Mouse (Mus musculus): Measurements from ENCODE around the gene Gm10352. TPM values are rescaled to one million over a fixed set of nuclear protein-coding genes. Genes with fewer than 3 reads are reported as not detected.
"Not testable (repeated sequence)": the region's sequence is repeated elsewhere in the genome, so short reads cannot be mapped to it uniquely, and the experiment has no call there.

Gene Gm10352
- polyA plus RNA-seq (2017; shearing (Covaris generic)), result not detected

DNA sequence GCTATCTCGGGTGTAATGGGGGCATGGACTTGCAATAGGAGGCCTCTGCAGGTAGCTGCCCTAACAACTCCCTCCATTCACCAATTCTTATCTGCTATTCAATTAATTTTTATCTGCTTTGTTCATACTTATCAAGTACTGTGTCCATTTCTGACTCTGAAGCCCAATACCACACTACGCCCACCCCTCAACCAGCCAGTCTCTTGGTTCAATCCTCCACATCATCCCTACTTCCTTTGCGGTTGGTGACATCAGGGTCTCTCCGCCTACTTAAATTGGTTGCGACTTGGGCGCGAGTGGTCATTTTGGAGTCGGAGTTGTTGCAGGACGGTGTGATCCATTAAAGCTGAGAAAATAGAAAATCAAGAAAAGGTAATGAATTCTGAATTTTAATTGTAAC is at the start of gene Gm10352:
Gm10352 (plus strand) TSS at position 301 of the 400 bp plus-strand sequence.
- ATAC-seq, result not testable (repeated sequence)

- ATAC-seq, result not testable (repeated sequence)
Measured at GRCm38 (mm10) chrY:2932282-2932681, 31.5 kb downstream of the Gm10352 start, which contains the start of gene Gm29289. Gm29289 (plus strand) TSS chrY:2932582.

Other genes with a start within 250 kb of the Gm10352 start
- gene Sry, start 237.3 kb upstream of the Gm10352 start, polyA plus RNA-seq (2017; shearing (Covaris generic)), result not detected
- gene H2al2b, start 180.3 kb upstream of the Gm10352 start, polyA plus RNA-seq (2017; shearing (Covaris generic)), result not detected
- gene Gm4064, start 104.8 kb upstream of the Gm10352 start, polyA plus RNA-seq (2017; shearing (Covaris generic)), result not detected
- not detected for gene Rbmy, start 70.3 kb upstream of the Gm10352 start, polyA plus RNA-seq (2017; shearing (Covaris generic))
- gene Gm10256, start 70.3 kb upstream of the Gm10352 start, polyA plus RNA-seq (2017; shearing (Covaris generic)), result not detected
- gene Gm29289, start 31.6 kb downstream of the Gm10352 start, polyA plus RNA-seq (2017; shearing (Covaris generic)), result not detected